Mouse (Mus musculus) embryonic facial prominence, embryonic 11.5 days (tissue): Measurements from ENCODE around the gene Cd200r2. TPM values are rescaled to one million over a fixed set of nuclear protein-coding genes. Genes with fewer than 3 reads are reported as not detected.

Source experiments
- ATAC-seq: fragments of 200-750 bp; cut with Nextera tagmentation; replicated peaks from 2 replicates; pipeline ENCODE4 v1.8.0; 2017; ENCODE audit warnings: low read depth; ENCODE audit not compliant: insufficient number of reproducible peaks, low FRiP score, low TSS enrichment
- DNase-seq: peaks from one replicate; pipeline ENCODE4 v3.0.0-alpha.2; 2015; ENCODE audit warnings: low spot score
- H3K27ac ChIP-seq: fragments of 300-500 bp; sonication (generic); replicated peaks from 2 replicates; pipeline ENCODE4 v1.5.1; 2014; ENCODE audit warnings: mild to moderate bottlenecking, low read depth, low read length, control low read depth
- H3K27me3 ChIP-seq: fragments of 300-500 bp; sonication (generic); 2 replicates; pipeline ENCODE4 v1.6.1; 2014; ENCODE audit warnings: mild to moderate bottlenecking, low read length, moderate library complexity, mixed read lengths; ENCODE audit not compliant: control insufficient read depth, insufficient read depth
- H3K36me3 ChIP-seq: fragments of 300-500 bp; sonication (generic); replicated peaks from 2 replicates; pipeline ENCODE4 v1.6.1; 2014; ENCODE audit warnings: low read depth, mild to moderate bottlenecking, low read length, moderate library complexity, mixed read lengths; ENCODE audit not compliant: control insufficient read depth, insufficient read depth
- H3K4me1 ChIP-seq: fragments of 300-500 bp; sonication (generic); 2 replicates; pipeline ENCODE4 v1.6.1; 2014; ENCODE audit warnings: low read length, mixed read lengths; ENCODE audit not compliant: control insufficient read depth, insufficient read depth
- H3K4me2 ChIP-seq: fragments of 300-500 bp; sonication (generic); 2 replicates; pipeline ENCODE4 v1.6.1; 2014; ENCODE audit warnings: low read depth, mild to moderate bottlenecking, control low read depth, low read length, moderate library complexity
- H3K4me3 ChIP-seq: fragments of 300-500 bp; sonication (generic); 2 replicates; pipeline ENCODE4 v1.5.1; 2014; ENCODE audit warnings: low read depth, low read length, control low read depth
- H3K9ac ChIP-seq: fragments of 300-500 bp; sonication (generic); replicated peaks from 2 replicates; pipeline ENCODE4 v1.6.1; 2014; ENCODE audit warnings: mild to moderate bottlenecking, control low read depth, low read length
- H3K9me3 ChIP-seq: fragments of 300-500 bp; sonication (generic); replicated peaks from 2 replicates; pipeline ENCODE4 v1.6.1; 2016; ENCODE audit warnings: mild to moderate bottlenecking, low read length, inconsistent platforms, mixed read lengths; ENCODE audit not compliant: control insufficient read depth
- WGBS: fragments of 180-500 bp; shearing (Covaris S2); extraction: QIAGEN DNeasy Blood & Tissue Kit; methylation state at CpG from one replicate; pipeline ENCODE4 v1.1.7; 2014; 5-methylcytosine and 5-hydroxymethylcytosine counted together
- polyA plus RNA-seq: library from polyadenylated mRNA; unstranded; fragments of >200 nt; fragmentation: Nextera tagmentation; extraction: Ambion mirVana; gene quantifications from 2 replicates; pipeline ENCODE4 v1.2.1, GENCODE M21; 2014

Cd200r2 gene
- polyA plus RNA-seq, 1 experiment from 2014 or later = not detected

DNA sequence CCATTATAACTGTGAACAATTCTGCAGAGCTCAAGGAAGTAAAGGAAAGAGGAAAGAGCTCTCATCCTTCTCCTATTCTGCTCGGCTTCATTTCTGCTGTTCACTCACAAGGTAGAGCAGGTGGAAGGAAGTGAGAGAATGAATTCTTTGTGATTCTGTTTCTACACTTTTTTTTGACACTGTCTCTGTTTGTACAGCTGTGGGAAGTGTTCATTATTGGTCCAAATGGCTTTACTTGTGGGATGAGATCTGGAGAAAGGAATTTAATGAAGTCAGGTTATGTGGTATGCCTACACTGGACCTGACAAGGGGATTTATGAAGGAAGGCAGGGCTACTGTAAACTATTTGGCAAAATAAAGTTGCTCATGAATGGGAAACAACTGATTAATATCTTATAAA lies 23.9 kb downstream of the Cd200r2 start:
- WGBS = 73% methylated on average over 1 of the region's 1 CpGs
- Histone ChIP-seq H3K4me2 (no peak overlapping the region), H3K27ac (no peak overlapping the region), H3K9me3 (no peaks in the 10 kb centered on the region), H3K36me3 (no peaks in the 10 kb centered on the region), H3K4me3 (no peak overlapping the region), H3K27me3 (no peaks in the 10 kb centered on the region), H3K9ac (no peak overlapping the region), H3K4me1 (no peaks in the 10 kb centered on the region)
- no peak for ATAC-seq
- DNase-seq = no peak

GRCm38 (mm10) chr16:44932016-44932415 lies 65.1 kb downstream of the Cd200r2 start:
- no peaks in the 10 kb centered on the region for H3K36me3 ChIP-seq
- H3K4me1 ChIP-seq = no peaks in the 10 kb centered on the region
- 91% methylated on average over 1 of the region's 1 CpGs for WGBS
- no peak overlapping the region for H3K27ac ChIP-seq
- no peak overlapping the region for H3K4me2 ChIP-seq
- no peak overlapping the region for H3K9ac ChIP-seq
- H3K9me3 ChIP-seq = no peaks in the 10 kb centered on the region
- H3K27me3 ChIP-seq = no peaks in the 10 kb centered on the region
- DNase-seq (no peak), ATAC-seq (no peak)
- no peak overlapping the region for H3K4me3 ChIP-seq

DNA sequence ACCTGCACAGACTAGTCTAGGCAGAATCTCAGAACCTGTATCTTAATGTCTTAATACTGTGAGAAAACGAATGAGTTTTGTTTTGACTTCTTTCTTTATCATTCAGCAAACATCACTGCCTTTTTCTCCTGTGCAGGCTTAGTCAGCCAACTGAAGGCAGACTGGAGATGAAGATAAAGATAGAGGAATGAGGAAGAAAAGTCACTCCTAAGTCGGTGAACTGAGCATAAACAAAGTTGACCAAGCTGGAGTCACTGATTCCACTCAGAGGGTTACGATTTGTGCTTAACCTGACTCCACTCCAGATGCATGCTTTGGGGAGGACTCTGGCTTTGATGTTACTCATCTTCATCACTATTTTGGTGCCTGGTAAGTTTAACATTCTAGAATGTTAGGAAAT lies 76.6 kb downstream of the Cd200r2 start, which contains the start of gene Cd200r3:
Gene Cd200r3, plus strand, starts transcription at position 211 of the 400 bp plus-strand sequence.
- no peaks in the 10 kb centered on the region for H3K9me3 ChIP-seq
- H3K27ac ChIP-seq = no peak within 1 kb of the TSS
- H3K36me3 ChIP-seq = no peaks in the 10 kb centered on the region
- WGBS = 70% methylated on average over 3 of the region's 3 CpGs
- ATAC-seq = no peak
- H3K4me3 ChIP-seq = no peak within 1 kb of the TSS
- H3K4me1 ChIP-seq = no peaks in the 10 kb centered on the region
- no peak within 1 kb of the TSS for H3K4me2 ChIP-seq
- no peaks in the 10 kb centered on the region for H3K27me3 ChIP-seq
- no peak for DNase-seq
- H3K9ac ChIP-seq = no peak within 1 kb of the TSS

GRCm38 (mm10) chr16:44951360-44952114 lies 84.6 kb downstream of the Cd200r2 start:
- ATAC-seq (no peak), DNase-seq (no peak)
- Histone ChIP-seq H3K36me3 (no peaks in the 10 kb centered on the region), H3K4me3 (no peak overlapping the region), H3K9me3 (no peaks in the 10 kb centered on the region), H3K27ac (no peak overlapping the region), H3K4me2 (no peak overlapping the region), H3K27me3 (no peaks in the 10 kb centered on the region), H3K9ac (no peak overlapping the region), H3K4me1 (no peaks in the 10 kb centered on the region)
- 73% methylated on average over 4 of the region's 4 CpGs for WGBS

GRCm38 (mm10) chr16:44962296-44962695 lies 95.4 kb downstream of the Cd200r2 start:
- no peaks in the 10 kb centered on the region for H3K4me1 ChIP-seq
- 92% methylated on average over 2 of the region's 2 CpGs for WGBS
- no peaks in the 10 kb centered on the region for H3K9me3 ChIP-seq
- H3K36me3 ChIP-seq = no peaks in the 10 kb centered on the region
- H3K4me3 ChIP-seq = no peak overlapping the region
- no peak overlapping the region for H3K9ac ChIP-seq
- DNase-seq (no peak), ATAC-seq (no peak)
- no peaks in the 10 kb centered on the region for H3K27me3 ChIP-seq
- no peak overlapping the region for H3K4me2 ChIP-seq
- no peak overlapping the region for H3K27ac ChIP-seq

GRCm38 (mm10) chr16:44962777-44963176 lies 95.9 kb downstream of the Cd200r2 start:
- no peak for ATAC-seq
- no peaks in the 10 kb centered on the region for H3K27me3 ChIP-seq
- H3K36me3 ChIP-seq = no peaks in the 10 kb centered on the region

DNA sequence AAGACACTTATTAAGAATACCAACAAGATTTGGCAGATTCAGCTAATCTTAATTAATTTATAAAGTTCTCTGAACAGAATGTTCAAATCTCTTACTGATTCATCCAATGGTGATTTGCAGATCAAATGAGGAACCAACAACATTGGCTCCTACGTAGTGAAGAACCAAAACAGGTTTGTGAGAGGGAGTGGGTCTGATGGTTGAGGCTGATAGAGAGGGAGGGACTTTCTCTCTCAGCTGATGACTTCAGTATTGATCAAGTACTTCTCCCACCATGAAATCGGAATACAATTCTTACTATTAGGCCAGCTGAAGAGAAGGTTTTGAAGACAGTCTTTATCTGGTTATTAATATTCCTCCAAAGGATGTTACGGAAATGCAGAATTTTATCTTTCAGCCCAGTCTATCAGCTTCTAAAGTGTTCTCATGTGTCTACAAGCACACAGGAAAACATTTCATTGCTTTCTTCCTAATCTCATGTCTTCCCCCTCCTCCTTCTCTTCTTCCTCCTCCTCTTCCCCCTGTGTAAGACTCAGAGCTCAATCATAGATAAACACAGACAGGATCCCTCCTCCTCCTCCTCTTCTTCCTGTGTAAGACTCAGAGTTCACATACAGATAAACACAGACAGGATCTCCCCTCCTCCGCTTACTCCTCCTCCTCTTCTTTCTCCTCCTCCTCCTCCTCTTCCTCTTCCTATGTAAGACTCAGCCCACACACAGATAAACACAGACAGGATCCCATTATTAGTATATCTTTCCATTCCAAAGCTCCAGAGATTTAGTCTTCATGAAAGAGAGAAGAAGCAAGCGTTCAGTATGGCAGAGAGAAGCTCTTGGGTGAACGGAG lies 97.9 kb downstream of the Cd200r2 start:
- no peaks in the 10 kb centered on the region for H3K9me3 ChIP-seq
- no peak for DNase-seq

More at GRCm38 (mm10) chr16:44962777-44963176, 95.9 kb downstream of the Cd200r2 start:
- Histone ChIP-seq H3K9me3 (no peaks in the 10 kb centered on the region), H3K4me1 (no peaks in the 10 kb centered on the region), H3K9ac (no peak overlapping the region), H3K4me2 (no peak overlapping the region), H3K4me3 (no peak overlapping the region), H3K27ac (no peak overlapping the region)
- WGBS = 90% methylated on average over 2 of the region's 2 CpGs
- DNase-seq = no peak

DNA sequence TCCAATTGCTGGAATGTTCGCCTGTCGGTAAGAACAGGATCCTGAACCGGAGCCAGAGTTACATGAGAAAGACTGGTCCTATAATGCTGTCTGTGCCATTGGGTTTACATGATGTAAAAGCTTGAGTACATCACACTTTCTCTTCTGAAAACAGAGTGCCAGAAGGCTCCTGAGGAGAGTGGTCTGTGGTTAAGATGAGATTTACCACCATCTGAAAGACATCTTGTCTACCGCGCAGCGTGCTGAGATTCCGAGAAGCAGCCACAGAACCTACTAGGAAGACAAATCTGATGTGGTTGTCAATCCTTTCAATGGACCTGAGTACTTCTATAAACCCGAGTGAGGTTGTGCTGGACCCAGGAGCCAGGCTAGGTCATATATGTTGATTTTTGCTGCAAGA lies 98.5 kb downstream of the Cd200r2 start:
- Histone ChIP-seq H3K4me1 (no peaks in the 10 kb centered on the region), H3K9ac (no peak overlapping the region), H3K36me3 (no peaks in the 10 kb centered on the region), H3K4me3 (no peak overlapping the region), H3K4me2 (no peak overlapping the region), H3K27me3 (no peaks in the 10 kb centered on the region), H3K9me3 (no peaks in the 10 kb centered on the region), H3K27ac (no peak overlapping the region)
- DNase-seq (no peak), ATAC-seq (no peak)
- WGBS = 92% methylated on average over 8 of the region's 8 CpGs

More for the DNA sequence above, 97.9 kb downstream of the Cd200r2 start:
- Histone ChIP-seq H3K27ac (no peak overlapping the region), H3K9ac (no peak overlapping the region), H3K4me3 (no peak overlapping the region), H3K4me1 (no peaks in the 10 kb centered on the region), H3K27me3 (no peaks in the 10 kb centered on the region), H3K36me3 (no peaks in the 10 kb centered on the region), H3K4me2 (no peak overlapping the region)
- WGBS = 90% methylated on average over 6 of the region's 6 CpGs
- ATAC-seq = no peak
